Mouse (Mus musculus): ENCODE results near the gene Opa3. TPM values are rescaled to one million over a fixed set of nuclear protein-coding genes. Genes with fewer than 3 reads are reported as not detected.

Gene Opa3
- total RNA-seq (2021) = 27.5 and 28.5 TPM in 2 replicates
- long read RNA-seq, experiment 1, transcript Opa3-201 (2 exons, 3,366 nt) = major isoform, 38 of 45 reads
- long read RNA-seq, experiment 1, partial matches to known transcripts = 6 of 45 reads
- long read RNA-seq, experiment 1, other reads (novel, unspliced or antisense) = 0 of 45 reads
- long read RNA-seq, experiment 2, transcript Opa3-201 (2 exons, 3,366 nt) = major isoform, 34 of 40 reads
- long read RNA-seq, experiment 2, partial matches to known transcripts = 0 of 40 reads
- long read RNA-seq, experiment 2, other reads (novel, unspliced or antisense) = 6 of 40 reads

DNA sequence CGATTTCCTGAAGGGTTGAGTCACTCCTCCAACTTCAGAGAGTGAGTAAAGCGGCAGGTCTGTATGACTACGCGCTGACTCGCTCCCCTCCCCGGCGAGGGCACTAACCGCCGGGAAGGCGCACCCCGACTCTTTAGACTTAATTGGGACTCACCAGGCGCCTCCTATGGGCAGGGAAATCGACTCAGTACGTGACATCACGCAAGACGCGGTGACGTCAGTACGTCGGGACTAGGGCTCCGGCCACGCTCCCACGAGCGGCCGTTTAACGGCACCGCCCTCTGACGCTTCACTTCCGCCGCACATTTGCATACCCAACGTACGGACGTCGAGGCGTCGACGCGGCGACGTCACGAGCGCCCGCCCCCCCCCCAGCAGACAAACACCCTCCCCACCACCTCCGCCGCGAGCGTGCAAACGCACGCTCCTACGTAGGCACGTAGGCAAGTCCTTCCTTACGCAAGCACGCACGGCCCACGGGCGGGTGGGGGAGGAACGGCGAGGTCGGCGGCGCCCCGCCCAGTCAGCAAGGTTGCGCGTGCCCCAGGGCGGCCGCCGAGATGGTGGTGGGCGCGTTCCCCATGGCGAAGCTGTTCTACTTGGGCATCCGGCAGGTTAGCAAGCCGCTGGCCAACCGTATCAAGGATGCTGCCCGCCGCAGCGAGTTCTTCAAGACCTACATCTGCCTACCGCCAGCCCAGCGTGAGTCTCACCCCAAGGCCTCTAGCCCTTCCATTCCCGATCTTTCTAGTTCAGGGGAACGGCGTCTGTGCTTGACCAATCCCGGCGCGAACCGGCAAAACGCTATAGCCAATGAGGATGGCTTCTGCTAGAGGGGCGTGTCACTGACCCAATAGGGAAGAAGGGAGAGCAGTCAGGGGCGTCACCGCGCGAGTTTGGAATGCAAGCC lies at the start of gene Opa3:
Gene Opa3 (plus strand): TSS at position 452 of the 910 bp plus-strand sequence.
- DNase-seq = peak; percentile 99

DNA sequence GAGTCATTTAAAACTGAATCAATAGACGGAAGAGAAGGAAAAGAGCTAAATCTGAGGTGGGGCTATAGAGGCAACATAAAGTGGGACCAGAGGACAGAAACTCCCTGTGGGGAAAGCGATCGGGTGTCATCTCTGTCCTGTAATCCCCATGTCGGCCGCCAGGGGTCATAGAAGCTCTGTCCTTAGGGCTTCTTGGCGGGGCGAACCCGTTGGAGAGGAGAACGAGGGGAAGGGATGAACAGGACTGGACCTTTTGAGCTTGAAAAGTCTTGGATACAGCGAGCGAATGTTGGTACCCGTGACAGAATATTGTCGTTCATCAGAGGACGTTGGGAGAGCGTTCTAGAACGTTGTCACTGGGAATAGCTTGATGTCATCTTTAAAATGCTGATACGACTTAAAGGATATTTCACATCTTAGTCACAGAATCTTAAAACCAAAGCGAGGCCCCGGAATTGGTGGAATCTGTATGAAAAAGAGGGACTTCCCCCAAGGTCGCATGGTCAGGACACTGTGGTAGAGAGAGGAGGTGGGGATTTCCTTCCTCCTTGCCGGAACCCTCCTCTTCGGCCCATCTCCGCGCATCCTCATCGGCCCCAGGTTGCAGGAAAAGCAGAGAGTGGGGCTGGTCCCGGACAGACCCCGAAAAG lies 49.6 kb upstream of the Opa3 start:
- peak; percentile 86 for DNase-seq

DNA sequence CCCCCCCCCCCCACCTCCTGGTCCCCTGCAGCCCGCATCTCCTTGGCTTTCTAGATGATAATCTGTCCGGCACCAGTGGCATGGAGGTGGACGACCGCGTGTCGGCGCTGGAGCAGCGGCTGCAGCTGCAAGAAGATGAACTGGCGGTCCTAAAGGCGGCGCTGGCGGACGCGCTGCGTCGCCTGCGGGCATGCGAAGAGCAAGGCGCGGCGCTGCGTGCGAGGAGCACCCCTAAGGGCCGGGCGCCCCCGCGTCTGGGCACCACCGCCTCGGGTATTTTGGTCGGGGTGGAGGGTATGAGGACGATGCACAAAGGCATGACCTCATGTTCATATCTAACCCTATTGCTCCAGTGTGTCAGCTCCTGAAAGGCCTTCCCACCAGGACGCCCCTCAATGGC lies 49.0 kb upstream of the Opa3 start:
- peak; percentile 87 for DNase-seq

DNA sequence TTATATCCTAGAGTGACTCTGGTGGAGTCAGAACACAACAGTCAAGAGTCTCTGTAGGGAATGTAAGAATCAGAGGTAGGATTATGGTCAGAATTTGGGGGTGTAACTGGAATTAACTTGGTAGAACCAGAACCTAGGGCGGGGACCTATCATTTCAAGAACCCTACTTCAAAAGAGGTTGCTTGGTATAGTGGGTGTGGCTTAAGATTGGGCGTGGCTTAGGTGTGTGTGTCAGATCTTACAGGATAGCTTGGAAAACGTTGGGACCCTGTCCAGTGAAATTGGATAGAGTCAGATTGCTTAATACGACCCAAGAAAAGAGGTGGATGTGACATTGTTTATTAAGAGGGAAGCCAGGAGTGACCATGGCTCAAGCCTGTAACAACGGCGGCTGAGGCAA lies 48.2 kb upstream of the Opa3 start:
- no peak for DNase-seq

DNA sequence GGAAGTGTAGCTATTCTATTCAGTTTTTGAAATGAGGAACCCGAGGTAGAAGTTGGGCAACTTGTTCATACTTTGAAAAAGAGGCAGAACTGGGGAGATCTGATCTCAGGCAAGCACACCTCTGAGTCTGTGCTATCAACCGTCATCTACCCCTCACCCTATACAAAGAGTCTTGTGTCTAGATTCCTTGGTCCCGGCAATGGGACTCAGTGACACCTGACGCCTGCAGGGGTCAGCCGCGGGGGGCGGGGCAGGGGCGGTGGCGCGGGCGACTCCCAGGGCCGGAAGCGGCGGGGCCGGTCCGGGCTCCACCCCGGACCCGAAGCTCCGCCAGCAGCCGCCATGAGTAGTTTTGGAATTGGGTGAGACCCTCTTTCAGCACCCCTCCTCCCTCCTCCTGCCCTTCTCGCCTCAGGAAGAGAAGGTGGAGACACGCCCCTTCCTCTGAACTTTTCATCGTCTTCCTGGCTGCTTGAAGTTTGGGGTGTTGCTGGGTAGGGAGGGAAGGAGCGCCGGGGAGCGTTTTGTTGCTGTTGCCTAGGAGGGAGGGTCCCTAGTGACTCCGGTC lies 47.2 kb upstream of the Opa3 start:
- DNase-seq = peak; percentile 77

DNA sequence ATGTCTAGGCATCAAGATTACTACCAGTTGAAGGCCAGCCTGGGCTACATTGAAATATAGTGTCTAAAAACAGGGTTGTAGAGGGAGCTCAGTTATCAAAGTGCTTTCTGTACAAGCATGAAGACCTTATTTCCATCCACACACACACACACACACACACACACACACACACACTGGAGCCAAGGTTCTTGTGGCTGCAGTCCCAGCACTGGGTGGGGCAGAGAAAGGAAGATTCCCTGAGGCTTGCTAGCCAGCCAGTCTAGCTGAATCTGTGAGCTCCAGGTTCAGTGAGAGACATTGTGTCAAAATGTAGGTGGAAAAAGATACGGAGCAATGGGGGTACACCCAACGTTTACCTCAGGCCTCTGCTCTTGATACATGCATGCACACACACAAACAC lies 43.9 kb upstream of the Opa3 start:
- DNase-seq = no peak

DNA sequence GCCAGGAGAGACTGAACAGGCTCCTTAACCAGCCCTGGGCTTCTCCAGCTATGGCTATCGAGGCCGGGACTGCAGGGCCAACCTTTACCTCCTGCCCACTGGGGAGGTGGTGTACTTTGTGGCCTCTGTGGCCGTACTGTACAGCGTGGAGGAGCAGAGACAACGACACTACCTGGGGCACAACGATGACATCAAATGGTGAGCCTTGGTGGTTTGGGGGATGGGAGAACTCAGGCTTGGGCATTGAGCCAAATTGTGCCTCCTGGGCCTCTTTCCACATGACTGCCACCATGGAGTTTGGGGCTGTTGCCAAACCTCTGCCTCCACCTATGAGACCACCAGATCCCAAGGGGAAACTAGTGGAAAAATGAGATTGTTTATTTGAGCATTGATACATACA lies 43.4 kb upstream of the Opa3 start:
- DNase-seq = peak; percentile 43

DNA sequence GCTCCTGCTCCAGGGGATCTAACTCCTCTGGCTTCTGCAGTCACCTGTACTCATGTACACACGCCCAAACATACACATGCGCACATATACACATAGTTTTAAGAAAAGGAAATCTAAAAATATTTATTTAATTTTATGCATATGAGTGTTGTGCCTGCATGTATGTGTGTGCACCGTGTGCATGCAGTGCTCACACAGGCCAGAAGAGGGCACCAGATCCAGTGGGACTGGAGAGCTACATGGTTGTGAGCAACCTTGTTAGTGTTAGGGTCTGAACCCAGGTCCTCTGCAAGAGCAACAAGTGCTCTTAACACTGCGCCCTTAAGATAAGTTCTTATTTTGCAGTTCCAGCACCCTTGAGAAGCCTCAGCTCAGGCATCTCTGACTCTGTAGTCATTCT lies 33.5 kb upstream of the Opa3 start:
- DNase-seq = no peak

DNA sequence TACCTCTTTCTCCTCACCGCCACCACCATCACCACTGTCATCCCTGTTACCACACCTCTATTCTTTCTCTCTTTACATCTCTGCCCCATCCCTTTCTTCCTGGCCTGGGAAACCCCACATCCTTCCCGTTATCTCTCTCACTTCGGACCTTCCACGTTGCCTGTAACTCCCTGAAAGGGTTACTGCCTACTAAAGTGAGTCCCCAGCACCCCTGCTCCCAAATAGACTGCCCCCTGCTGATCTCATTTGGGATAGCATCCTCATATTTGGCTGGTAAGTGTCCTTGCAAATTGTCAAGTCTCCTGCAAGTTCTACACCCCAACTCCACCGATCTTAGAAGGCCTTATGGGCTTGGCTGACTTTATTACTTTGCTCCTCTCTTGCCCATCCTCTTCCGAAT lies 31.5 kb upstream of the Opa3 start:
- DNase-seq = peak; percentile 68

DNA sequence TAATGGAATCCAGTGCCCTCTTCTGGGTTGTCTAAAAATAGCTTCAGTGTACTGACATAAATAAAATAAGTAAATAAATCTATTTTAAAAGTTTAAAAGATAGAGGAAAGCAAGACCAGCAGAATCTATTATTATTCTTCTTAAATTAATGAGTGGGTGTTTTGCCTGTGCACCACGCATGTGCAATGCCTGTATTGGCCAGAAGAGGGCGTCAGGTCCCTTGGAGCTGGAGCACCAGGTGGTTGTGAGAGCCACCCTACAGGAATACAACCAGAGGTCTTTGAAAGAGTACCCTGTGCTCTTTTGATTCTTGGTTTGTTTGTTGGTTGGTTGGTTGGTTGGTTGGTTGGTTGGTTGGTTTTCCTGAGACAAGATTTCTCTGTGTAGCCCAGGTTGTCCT lies 30.1 kb upstream of the Opa3 start:
- peak; percentile 74 for DNase-seq

DNA sequence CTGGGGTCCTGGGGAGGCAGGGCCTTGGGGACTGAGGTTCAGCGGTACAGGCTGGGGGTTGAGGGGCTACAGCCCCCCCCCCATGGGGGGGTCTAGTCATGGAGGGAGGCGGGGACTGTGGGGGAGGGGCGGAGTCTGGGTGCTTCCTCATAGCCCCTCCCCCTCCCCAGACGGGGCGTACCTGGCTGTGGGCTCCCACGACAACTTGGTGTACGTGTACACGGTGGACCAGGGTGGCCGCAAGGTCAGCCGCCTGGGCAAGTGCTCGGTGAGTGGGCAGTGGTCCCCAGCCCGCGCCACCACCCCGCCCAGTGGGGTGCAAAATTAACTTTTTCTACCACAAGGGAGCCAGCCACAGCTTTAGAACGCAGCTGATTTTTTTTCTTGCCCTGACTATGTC lies 26.5 kb upstream of the Opa3 start:
- DNase-seq = no peak

DNA sequence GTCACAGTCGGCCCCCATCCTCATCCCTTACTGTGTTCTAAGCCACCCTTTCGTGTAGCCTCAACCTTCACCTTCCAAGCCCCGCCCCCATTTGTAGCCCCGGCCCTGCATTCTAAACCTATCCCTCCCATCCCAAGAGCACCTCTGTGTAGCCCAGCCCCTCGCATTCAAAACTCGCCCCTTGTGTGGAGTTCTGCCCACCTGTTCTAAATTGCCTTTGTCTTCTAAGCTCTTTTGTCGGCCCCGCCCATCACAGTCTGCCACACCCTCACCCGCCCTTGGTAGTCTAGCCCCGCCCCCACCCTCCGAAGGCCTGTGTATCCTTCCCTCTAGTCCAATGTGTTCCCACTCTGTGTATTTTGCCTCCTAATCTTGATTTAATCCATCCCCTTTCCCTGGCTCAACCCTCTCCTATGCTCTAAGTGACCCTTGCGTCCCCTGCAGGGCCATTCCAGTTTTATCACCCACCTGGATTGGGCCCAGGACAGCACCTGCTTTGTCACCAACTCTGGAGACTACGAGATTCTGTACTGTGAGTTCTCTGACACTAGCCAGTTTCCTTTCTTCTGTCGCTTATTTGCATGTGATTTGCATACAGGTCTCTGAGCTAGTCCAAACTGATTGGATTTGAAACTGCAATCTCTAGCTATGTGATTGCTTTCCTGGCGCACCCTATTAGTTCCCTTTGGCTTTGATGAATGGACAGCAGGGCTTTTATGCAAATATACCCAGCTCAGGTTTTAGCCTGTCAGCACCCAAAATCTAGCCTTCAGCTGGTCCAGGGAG lies 25.9 kb upstream of the Opa3 start:
- no peak for DNase-seq

DNA sequence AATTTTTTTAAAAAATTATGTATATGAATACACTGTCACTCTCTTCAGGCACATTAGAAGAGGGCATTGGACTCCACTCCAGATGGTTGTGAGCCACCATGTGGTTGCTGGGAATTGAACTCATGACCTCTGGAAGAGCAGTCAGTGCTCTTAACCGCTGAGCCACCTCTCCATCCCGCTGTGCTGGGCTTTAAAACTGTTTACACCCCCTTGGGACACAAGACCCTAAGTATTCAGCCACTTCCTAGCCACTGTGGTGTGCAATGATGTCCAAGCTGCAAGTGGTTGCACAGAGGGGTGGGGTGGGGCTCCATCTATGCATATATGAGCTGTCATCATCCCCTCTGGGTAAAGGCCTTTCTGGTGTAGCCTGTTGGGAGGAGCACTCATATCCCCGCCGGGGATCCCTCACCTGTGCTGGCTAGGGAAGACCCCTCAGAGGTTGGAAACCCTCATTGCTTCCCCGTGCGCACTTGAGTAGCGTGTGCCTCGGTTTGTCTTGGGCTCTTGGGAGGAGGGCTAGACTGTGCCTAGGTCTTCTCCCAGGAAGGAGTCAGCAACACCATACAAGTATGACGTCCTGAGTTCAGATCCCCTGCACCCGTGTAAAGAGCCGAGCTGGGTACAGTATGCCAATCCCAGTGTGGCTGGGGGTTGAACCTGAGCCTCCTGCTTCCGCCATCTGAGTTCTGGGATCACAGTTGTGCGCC lies 19.8 kb upstream of the Opa3 start:
- DNase-seq = no peak

DNA sequence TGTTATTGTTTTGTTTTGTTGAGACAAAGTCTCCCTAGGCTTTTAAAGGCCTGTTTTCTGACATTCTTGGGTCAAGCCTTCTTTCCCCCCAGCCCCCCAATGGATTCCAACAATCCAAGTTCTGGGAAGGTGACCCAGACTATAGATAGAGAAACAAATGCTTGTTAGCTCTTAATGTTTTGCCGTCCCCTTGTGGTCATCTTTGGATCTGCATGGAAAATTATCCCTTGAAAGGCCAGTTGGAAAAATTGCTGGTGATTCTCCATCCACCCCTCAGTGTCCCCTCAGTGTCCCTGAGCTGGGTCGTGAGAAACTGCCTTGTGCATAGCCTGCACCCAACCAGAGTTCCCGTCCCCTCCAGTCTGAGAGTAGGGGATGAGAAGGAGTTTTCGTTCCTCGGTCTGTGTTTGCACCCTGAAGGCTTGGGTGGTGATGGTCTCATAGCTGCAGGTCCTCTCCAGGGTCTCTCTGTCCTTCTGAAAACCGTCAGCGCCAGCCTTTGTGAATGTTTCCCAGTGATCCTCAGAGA lies 19.1 kb upstream of the Opa3 start:
- peak; percentile 75 for DNase-seq

DNA sequence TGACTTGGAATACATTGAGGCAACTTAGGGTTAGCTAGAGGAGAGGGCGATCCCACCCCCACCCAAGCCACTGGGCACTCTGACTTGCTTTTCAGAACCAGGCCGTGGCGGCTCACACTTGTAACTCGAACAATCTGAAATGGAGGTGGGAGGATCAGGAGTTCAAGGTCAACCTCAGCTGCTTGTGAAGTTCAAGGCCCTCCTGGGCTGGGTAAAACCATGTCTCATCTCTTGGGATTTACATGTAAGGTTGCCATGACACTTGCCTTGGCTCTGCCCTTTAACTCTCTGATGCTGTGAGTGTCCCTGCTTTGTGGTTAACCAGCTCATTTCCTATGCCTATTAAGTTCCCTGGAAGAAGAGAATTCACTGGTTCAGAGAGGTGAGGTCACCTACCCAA lies 18.6 kb upstream of the Opa3 start:
- peak; percentile 60 for DNase-seq

DNA sequence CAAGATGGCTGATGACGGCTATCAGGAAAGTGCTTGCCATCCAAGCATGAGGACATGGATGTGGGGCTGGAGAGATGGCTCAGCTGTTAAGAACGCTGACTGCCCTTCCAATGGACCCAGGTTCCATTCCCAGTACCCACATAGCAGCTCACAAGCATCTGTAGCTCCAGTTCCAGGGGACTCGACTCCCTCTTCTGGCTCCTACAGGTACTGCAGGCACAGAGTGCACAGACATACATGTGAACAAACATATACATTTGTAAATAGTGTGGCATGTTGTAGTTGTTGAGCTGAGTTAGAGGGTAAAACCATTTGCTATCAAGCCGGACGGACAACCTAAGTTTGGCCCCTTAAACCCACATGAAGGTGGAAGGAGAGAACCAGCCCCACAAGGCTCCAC lies 18.1 kb upstream of the Opa3 start:
- DNase-seq = no peak

DNA sequence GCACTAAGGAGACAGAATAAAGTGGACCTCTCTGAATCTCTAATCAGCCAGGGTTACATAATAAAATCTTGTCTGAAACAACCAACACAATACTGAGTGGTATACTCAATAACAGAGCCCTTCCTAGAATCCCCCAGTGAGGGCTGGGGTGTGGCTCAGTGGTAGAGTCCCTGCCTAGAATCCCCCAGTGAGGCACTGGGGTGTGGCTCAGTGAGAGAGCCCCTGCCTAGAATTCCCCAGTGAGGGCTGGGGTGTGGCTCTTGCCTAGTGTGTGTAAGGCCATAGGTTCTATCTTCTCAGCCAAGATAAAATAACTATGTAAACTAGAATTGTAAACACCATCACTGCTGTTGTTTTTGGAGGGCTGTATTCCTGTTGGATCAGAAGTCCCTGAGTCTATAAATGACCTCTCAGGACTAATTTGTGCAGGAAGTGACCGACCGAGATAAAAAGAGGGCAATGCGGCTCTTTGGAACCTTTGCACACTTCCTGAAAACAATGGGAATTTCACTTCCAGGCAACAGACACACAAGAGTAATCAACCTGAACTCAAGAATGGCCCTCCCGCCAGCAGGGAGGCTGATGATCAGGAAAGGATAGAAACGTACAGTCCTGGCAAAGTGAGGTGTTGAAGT lies 17.0 kb upstream of the Opa3 start:
- no peak for DNase-seq

DNA sequence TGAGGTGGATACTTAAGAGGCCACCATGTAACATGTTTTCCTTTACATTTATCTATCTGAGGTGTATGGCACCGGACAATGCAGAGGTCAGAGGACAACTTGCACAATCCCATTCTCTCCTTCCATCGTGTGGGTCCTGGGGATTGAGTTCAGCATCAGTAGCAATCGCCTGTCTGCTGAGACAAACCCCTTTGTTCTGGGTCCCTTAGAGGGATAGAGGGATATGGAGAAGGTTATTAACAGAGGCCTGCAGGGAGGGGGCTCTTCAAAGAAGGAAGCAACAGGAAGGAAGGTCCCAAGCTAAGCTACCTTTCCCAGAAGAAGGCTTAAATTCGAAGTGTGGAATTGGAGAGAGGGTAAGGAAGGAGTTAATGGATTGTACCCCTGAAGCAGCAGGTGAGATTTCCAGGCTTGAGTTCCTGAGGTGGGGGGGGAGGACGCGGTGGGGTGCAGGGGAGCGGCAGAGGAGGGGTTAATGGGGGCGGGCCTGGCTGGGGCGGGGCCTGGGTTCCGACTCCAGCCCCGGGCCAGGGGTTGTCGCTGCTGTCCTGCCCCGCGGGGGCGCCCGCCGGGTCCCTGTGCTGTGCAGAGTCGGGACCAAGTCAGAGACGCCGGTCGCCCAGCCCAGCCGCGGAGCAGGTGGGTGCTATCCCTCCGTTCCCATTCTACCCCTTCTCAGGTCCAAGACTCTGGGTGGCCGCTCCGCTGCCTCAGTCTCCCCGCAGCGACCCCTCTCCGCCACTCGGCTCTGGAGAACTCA lies 16.0 kb upstream of the Opa3 start, which contains the start of gene Gpr4:
Gene Gpr4 (plus strand): TSS at position 543 of the 760 bp plus-strand sequence.
- DNase-seq = peak; percentile 77

DNA sequence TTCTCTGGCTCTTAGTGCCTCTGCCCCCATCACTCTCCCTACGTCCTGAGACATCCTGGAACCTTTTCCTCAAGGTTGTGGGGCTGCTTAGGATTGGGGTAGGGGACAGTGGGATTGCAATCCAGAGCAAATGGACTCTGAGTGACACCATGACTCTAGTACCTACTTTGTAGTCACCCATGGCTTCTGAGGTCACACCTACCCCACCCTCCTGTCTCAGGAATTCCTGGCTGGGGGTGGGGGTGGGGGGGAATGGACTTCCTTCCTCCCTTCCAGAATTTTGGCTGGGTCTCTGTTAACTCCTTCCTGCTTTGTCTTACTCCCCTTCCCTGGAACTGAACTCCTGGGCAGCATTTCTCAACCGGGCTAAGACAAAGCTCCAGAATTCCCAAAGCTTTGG lies 14.7 kb upstream of the Opa3 start:
- no peak for DNase-seq

DNA sequence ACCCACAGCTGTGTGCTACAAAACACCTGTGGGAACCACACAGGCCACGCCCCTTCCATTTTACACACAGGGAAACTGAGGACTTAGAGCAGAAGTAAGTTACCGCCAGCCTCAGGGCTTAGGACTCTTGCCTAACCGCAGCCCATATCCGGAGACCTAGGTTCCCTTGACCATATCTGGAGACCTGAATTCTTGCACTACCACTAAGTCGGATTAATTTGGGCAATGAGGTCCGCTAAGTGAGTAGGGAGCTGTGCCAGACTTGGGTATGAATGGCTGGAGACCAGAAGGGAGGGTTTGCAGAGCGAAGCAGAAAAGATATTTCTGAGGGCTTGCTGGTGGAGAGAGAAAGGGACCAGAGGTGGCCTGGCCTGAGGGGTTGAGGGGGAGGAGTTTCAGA lies 13.8 kb upstream of the Opa3 start:
- DNase-seq = no peak

Data from adrenal gland, postnatal 14 days (tissue).